Mouse (Mus musculus) neural tube, embryonic 11.5 days (tissue): ENCODE measurements around the gene Ager. TPM values are rescaled to one million over a fixed set of nuclear protein-coding genes. Genes with fewer than 3 reads are reported as not detected.

Experiments
- ATAC-seq: fragments of 200-750 bp; cut with Nextera tagmentation; 2 replicates; pipeline ENCODE4 v1.8.0; 2017; ENCODE audit warnings: moderate number of reproducible peaks, mild to moderate bottlenecking, moderate TSS enrichment, moderate library complexity; ENCODE audit not compliant: insufficient read depth, low FRiP score, low TSS enrichment
- DNase-seq: peaks from one replicate; pipeline ENCODE4 v3.0.0-alpha.2; 2015; ENCODE audit warnings: low spot score
- H3K27ac ChIP-seq: fragments of 300-500 bp; sonication (generic); 2 replicates; pipeline ENCODE4 v1.5.1; 2014; ENCODE audit warnings: low read depth, mild to moderate bottlenecking, low read length
- H3K27me3 ChIP-seq: fragments of 300-500 bp; sonication (generic); 2 replicates; pipeline ENCODE4 v1.6.1; 2014; ENCODE audit warnings: mild to moderate bottlenecking, low read length, mixed read lengths; ENCODE audit not compliant: control insufficient read depth, insufficient read depth
- H3K36me3 ChIP-seq: fragments of 300-500 bp; sonication (generic); 2 replicates; pipeline ENCODE4 v1.6.1; 2014; ENCODE audit warnings: mild to moderate bottlenecking, low read length, moderate library complexity, mixed read lengths; ENCODE audit not compliant: control insufficient read depth, insufficient read depth
- H3K4me1 ChIP-seq: fragments of 300-500 bp; sonication (generic); 2 replicates; pipeline ENCODE4 v1.6.1; 2014; ENCODE audit warnings: low read length, mixed read lengths; ENCODE audit not compliant: control insufficient read depth, insufficient read depth
- H3K4me2 ChIP-seq: fragments of 300-500 bp; sonication (generic); 2 replicates; pipeline ENCODE4 v1.6.1; 2014; ENCODE audit warnings: low read depth, mild to moderate bottlenecking, moderate library complexity
- H3K4me3 ChIP-seq: fragments of 300-500 bp; sonication (generic); 2 replicates; pipeline ENCODE4 v1.5.1; 2014; ENCODE audit warnings: low read depth, low read length
- H3K9ac ChIP-seq: fragments of 300-500 bp; sonication (generic); 2 replicates; pipeline ENCODE4 v1.6.1; 2014; ENCODE audit warnings: mild to moderate bottlenecking, low read length
- H3K9me3 ChIP-seq: fragments of 300-500 bp; sonication (generic); 2 replicates; pipeline ENCODE4 v1.6.1; 2016; ENCODE audit warnings: low read length; ENCODE audit not compliant: control insufficient read depth
- WGBS: fragments of 180-500 bp; shearing (Covaris S2); extraction: QIAGEN DNeasy Blood & Tissue Kit; methylation state at CpG from one replicate; pipeline ENCODE4 v1.1.7; 2014; 5-methylcytosine and 5-hydroxymethylcytosine counted together
- polyA plus RNA-seq: library from polyadenylated mRNA; unstranded; fragments of >200 nt; fragmentation: Nextera tagmentation; extraction: Ambion mirVana; gene quantifications from 2 replicates; pipeline ENCODE4 v1.2.1, GENCODE M21; 2014

Gene Ager
- polyA plus RNA-seq, 1 experiment from 2014 or later = 2.3 TPM

- Histone ChIP-seq H3K4me3 (peak overlapping the region; percentile 98), H3K27ac (peak overlapping the region; percentile 98), H3K9me3 (no peaks in the 10 kb centered on the region), H3K4me2 (peak overlapping the region; percentile 97), H3K27me3 (no peaks in the 10 kb centered on the region), H3K9ac (peak overlapping the region; percentile 97), H3K4me1 (peaks cover 44% of the 10 kb centered on the region), H3K36me3 (peaks cover 5% of the 10 kb centered on the region; the same call in 1 of the 2 replicates)
- ATAC-seq (peak; percentile 32; the same call in 1 of the 2 replicates), DNase-seq (peak; percentile 54)
- 1% methylated on average over 27 of the region's 32 CpGs for WGBS
Measured at GRCm38 (mm10) chr17:34592581-34593549, 4.8 kb upstream of the Ager start.

GRCm38 (mm10) chr17:34593752-34594525, 3.7 kb upstream of the Ager start:
- Histone ChIP-seq H3K9me3 (no peaks in the 10 kb centered on the region), H3K27me3 (no peaks in the 10 kb centered on the region), H3K4me2 (peak overlapping the region; percentile 97), H3K27ac (0 out of 2 replicates have a peak overlapping the region, but pooled peaks have one; percentile 20), H3K9ac (peak overlapping the region; percentile 97), H3K4me1 (peaks cover 34% of the 10 kb centered on the region), H3K36me3 (peaks cover 5% of the 10 kb centered on the region; the same call in 1 of the 2 replicates), H3K4me3 (peak overlapping the region; percentile 98)
- ATAC-seq = no peak
- 57% methylated on average over 32 of the region's 34 CpGs for WGBS
- no peak for DNase-seq

GRCm38 (mm10) chr17:34596098-34596497, 1.6 kb upstream of the Ager start:
- peaks cover 9% of the 10 kb centered on the region; the same call in 1 of the 2 replicates for H3K36me3 ChIP-seq

GRCm38 (mm10) chr17:34599891-34600290, 2.2 kb downstream of the Ager start:
- DNase-seq (no peak), ATAC-seq (no peak)
- H3K9me3 ChIP-seq = no peaks in the 10 kb centered on the region
- H3K27me3 ChIP-seq = no peaks in the 10 kb centered on the region
- H3K4me2 ChIP-seq = no peak overlapping the region
- 79% methylated on average over 9 of the region's 9 CpGs for WGBS
- no peak overlapping the region for H3K9ac ChIP-seq
- peaks cover 15% of the 10 kb centered on the region for H3K4me1 ChIP-seq
- H3K36me3 ChIP-seq = peaks cover 7% of the 10 kb centered on the region; the same call in 1 of the 2 replicates
- no peak overlapping the region for H3K27ac ChIP-seq
- no peak overlapping the region for H3K4me3 ChIP-seq

More at GRCm38 (mm10) chr17:34596098-34596497, 1.6 kb upstream of the Ager start:
- Histone ChIP-seq H3K27me3 (no peaks in the 10 kb centered on the region), H3K9ac (no peak overlapping the region), H3K4me1 (peaks cover 15% of the 10 kb centered on the region), H3K27ac (no peak overlapping the region), H3K4me3 (no peak overlapping the region), H3K4me2 (no peak overlapping the region), H3K9me3 (no peaks in the 10 kb centered on the region)
- ATAC-seq = no peak
- WGBS = 79% methylated on average over 8 of the region's 8 CpGs
- DNase-seq = no peak

GRCm38 (mm10) chr17:34601796-34602195, 4.1 kb downstream of the Ager start:
- peak overlapping the region; percentile 93 for H3K4me2 ChIP-seq
- peaks cover 22% of the 10 kb centered on the region for H3K4me1 ChIP-seq

GRCm38 (mm10) chr17:34603375-34604060, 5.9 kb downstream of the Ager start, which contains the start of gene Rnf5:
Rnf5 (minus strand) TSS chr17:34603690.
- WGBS = under 1% methylated on average over 30 of the region's 30 CpGs
- peak within 1 kb of the TSS; percentile 91 for H3K27ac ChIP-seq
- peaks cover 4% of the 10 kb centered on the region; the same call in 1 of the 2 replicates for H3K36me3 ChIP-seq
- H3K9ac ChIP-seq = peak within 1 kb of the TSS; percentile 63
- H3K9me3 ChIP-seq = no peaks in the 10 kb centered on the region
- H3K4me1 ChIP-seq = peaks cover 23% of the 10 kb centered on the region
- H3K4me3 ChIP-seq = peak within 1 kb of the TSS; percentile 86
- peak; percentile 97 for DNase-seq
- H3K27me3 ChIP-seq = no peaks in the 10 kb centered on the region
- ATAC-seq = peak; percentile 96
- H3K4me2 ChIP-seq = peak within 1 kb of the TSS; percentile 98

More at GRCm38 (mm10) chr17:34601796-34602195, 4.1 kb downstream of the Ager start:
- ATAC-seq = no peak
- Histone ChIP-seq H3K9me3 (no peaks in the 10 kb centered on the region), H3K4me3 (0 out of 2 replicates have a peak overlapping the region, but pooled peaks have one; percentile 68), H3K36me3 (peaks cover 4% of the 10 kb centered on the region; the same call in 1 of the 2 replicates), H3K27ac (no peak overlapping the region), H3K9ac (no peak overlapping the region), H3K27me3 (no peaks in the 10 kb centered on the region)
- 91% methylated on average over 12 of the region's 12 CpGs for WGBS
- DNase-seq = no peak

- ATAC-seq (peak; percentile 84), DNase-seq (peak; percentile 99)
- under 1% methylated on average over 34 of the region's 35 CpGs for WGBS
- no peaks in the 10 kb centered on the region for H3K27me3 ChIP-seq
- peaks cover 23% of the 10 kb centered on the region for H3K4me1 ChIP-seq
- H3K36me3 ChIP-seq = peaks cover 4% of the 10 kb centered on the region; the same call in 1 of the 2 replicates
- H3K4me3 ChIP-seq = peak within 1 kb of the TSS; percentile 86
- no peaks in the 10 kb centered on the region for H3K9me3 ChIP-seq
- H3K27ac ChIP-seq = peak within 1 kb of the TSS; percentile 91
- H3K4me2 ChIP-seq = peak within 1 kb of the TSS; percentile 98
- peak within 1 kb of the TSS; percentile 63 for H3K9ac ChIP-seq
Measured at GRCm38 (mm10) chr17:34604061-34604508, 6.4 kb downstream of the Ager start, which contains the start of gene Agpat1. Agpat1 (plus strand) TSS chr17:34604262.
